Mouse (Mus musculus): ENCODE measurements around the gene Stard10. TPM values are rescaled to one million over a fixed set of nuclear protein-coding genes. Genes with fewer than 3 reads are reported as not detected.

Stard10 gene
- polyA plus RNA-seq, 2 experiments, result 28.1 to 30.7 TPM

DNA sequence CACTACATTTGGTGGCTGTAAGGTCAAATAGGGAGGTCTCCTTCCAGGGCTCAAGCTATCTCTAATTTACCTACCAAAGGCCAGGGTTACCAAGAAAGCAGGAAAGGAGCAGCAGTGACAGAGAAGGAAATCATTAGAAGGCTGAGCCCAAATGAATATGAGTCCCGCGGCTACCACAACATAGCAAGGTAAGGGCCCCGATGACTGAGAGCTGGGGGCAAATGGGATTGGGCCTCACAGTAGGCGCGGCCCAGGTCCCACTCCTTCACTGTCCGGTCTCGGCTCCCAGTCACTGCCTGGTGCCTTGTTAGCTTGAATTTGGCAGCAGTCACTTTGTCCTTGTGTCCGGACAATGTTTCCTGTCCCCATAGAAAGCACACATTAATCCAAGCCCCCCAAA lies 25.2 kb upstream of the Stard10 start:
- no peak for ATAC-seq (ENCODE audit: low FRiP score, low read depth)
- no peak for DNase-seq (ENCODE audit: low spot score)
- WGBS, result 89% methylated on average over 8 of the region's 8 CpGs
- Histone ChIP-seq H3K4me2 (replicated peaks; ENCODE audit: low read depth, low read length, severe bottlenecking) (no peak overlapping the region), H3K36me3 (ENCODE audit: control insufficient read depth, insufficient read depth, low read length) (peaks cover 41% of the 10 kb centered on the region), H3K9ac (ENCODE audit: low read depth, low read length, severe bottlenecking) (no peak overlapping the region), H3K9me3 (ENCODE audit: control insufficient read depth, low read length) (no peaks in the 10 kb centered on the region), H3K27ac (replicated peaks; ENCODE audit: low read depth, low read length) (no peak overlapping the region), H3K4me3 (replicated peaks; ENCODE audit: low read length) (no peak overlapping the region), H3K4me1 (ENCODE audit: control insufficient read depth, insufficient read depth, low read length) (peaks cover 12% of the 10 kb centered on the region), H3K27me3 (ENCODE audit: control insufficient read depth, insufficient read depth, low read length) (no peaks in the 10 kb centered on the region)
- no peak for TF ChIP-seq POLR2A (IDR thresholded peaks at IDR 0.05; ENCODE audit: borderline replicate concordance, extremely low read depth, insufficient read depth, insufficient read length)

DNA sequence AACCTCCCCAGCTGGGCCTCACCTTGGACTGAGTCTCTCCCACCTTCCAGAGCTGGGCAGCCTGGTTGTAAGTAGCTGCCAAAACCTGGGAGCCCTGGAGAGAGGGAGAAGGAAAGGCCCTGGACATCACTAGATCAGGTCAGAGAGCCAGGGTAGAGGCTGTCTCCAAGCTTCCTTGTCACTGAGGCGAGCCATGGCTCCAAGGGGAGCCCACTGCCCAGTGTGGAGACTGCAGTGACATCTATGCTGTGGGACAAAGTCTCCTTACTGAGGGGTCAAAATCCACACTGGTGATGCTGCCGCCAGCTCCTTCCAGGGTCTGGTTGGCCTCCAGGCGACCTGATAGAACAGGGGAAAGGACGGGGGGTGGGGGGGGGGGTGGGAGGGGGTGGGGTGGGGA lies 24.8 kb upstream of the Stard10 start:
- DNase-seq (ENCODE audit: low spot score), result no peak
- no peak for TF ChIP-seq POLR2A (IDR thresholded peaks at IDR 0.05; ENCODE audit: borderline replicate concordance, extremely low read depth, insufficient read depth, insufficient read length)
- Histone ChIP-seq H3K27ac (replicated peaks; ENCODE audit: low read depth, low read length) (no peak overlapping the region), H3K4me1 (ENCODE audit: control insufficient read depth, insufficient read depth, low read length) (peaks cover 12% of the 10 kb centered on the region), H3K9me3 (ENCODE audit: control insufficient read depth, low read length) (no peaks in the 10 kb centered on the region), H3K9ac (ENCODE audit: low read depth, low read length, severe bottlenecking) (no peak overlapping the region), H3K36me3 (ENCODE audit: control insufficient read depth, insufficient read depth, low read length) (peaks cover 38% of the 10 kb centered on the region), H3K4me3 (replicated peaks; ENCODE audit: low read length) (no peak overlapping the region), H3K4me2 (replicated peaks; ENCODE audit: low read depth, low read length, severe bottlenecking) (no peak overlapping the region), H3K27me3 (ENCODE audit: control insufficient read depth, insufficient read depth, low read length) (no peaks in the 10 kb centered on the region)
- WGBS, result 90% methylated on average over 2 of the region's 4 CpGs
- no peak for ATAC-seq (ENCODE audit: low FRiP score, low read depth)

DNA sequence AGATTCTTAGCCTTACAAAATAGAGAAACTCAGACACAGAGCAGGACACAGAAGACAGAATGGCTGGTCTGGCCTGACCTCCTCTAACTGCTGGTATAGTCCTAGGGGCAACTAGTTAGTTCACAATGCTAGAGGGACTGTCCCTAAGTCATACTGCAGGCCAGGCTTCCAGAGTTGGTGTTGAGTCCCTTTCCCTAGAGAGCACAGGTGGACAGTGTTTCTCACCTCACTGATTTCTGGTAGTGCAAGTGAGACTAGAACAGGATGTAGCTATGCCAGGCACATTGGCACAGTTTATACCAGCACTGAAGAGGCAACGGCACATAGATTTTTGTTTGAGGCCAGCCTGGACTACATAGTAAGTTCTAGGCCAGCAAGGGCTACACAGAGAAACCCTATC lies 24.2 kb upstream of the Stard10 start:
- Histone ChIP-seq H3K4me1 (ENCODE audit: control insufficient read depth, insufficient read depth, low read length) (peaks cover 9% of the 10 kb centered on the region; the same call in 1 of the 2 replicates), H3K9me3 (ENCODE audit: control insufficient read depth, low read length) (no peaks in the 10 kb centered on the region), H3K9ac (ENCODE audit: low read depth, low read length, severe bottlenecking) (no peak overlapping the region), H3K27ac (replicated peaks; ENCODE audit: low read depth, low read length) (no peak overlapping the region), H3K4me3 (replicated peaks; ENCODE audit: low read length) (no peak overlapping the region), H3K27me3 (ENCODE audit: control insufficient read depth, insufficient read depth, low read length) (no peaks in the 10 kb centered on the region), H3K36me3 (ENCODE audit: control insufficient read depth, insufficient read depth, low read length) (peaks cover 36% of the 10 kb centered on the region), H3K4me2 (replicated peaks; ENCODE audit: low read depth, low read length, severe bottlenecking) (no peak overlapping the region)
- ATAC-seq (ENCODE audit: low FRiP score, low read depth) (no peak), DNase-seq (ENCODE audit: low spot score) (no peak)
- WGBS, result 94% methylated on average over 1 of the region's 1 CpGs
- TF ChIP-seq POLR2A (IDR thresholded peaks at IDR 0.05; ENCODE audit: borderline replicate concordance, extremely low read depth, insufficient read depth, insufficient read length), result no peak

DNA sequence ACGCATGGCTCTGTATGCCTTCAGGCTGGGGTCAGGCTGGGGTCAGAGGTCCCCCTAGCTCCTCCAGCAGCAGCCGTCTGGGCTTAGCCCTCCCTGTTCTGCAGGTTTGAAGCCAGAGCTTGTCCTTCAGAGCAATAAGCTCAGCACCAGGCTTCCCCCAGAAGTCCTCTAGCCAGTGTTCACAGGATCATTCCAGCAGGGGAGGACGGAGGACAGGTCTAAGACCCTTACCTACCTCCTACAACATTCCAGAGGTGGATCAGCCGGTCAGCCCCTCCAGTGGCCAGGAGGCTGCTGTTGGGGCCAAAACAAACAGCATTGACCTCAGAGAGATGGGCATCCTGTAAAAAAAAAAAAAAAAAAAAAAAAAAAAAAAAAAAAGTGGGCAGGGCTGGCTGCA lies 23.7 kb upstream of the Stard10 start:
- Histone ChIP-seq H3K4me3 (replicated peaks; ENCODE audit: low read length) (no peak overlapping the region), H3K4me1 (ENCODE audit: control insufficient read depth, insufficient read depth, low read length) (peaks cover 9% of the 10 kb centered on the region; the same call in 1 of the 2 replicates), H3K9me3 (ENCODE audit: control insufficient read depth, low read length) (no peaks in the 10 kb centered on the region), H3K27ac (replicated peaks; ENCODE audit: low read depth, low read length) (no peak overlapping the region), H3K4me2 (replicated peaks; ENCODE audit: low read depth, low read length, severe bottlenecking) (no peak overlapping the region), H3K9ac (ENCODE audit: low read depth, low read length, severe bottlenecking) (no peak overlapping the region), H3K36me3 (ENCODE audit: control insufficient read depth, insufficient read depth, low read length) (peaks cover 32% of the 10 kb centered on the region), H3K27me3 (ENCODE audit: control insufficient read depth, insufficient read depth, low read length) (no peaks in the 10 kb centered on the region)
- 56% methylated on average over 4 of the region's 4 CpGs for WGBS
- DNase-seq (ENCODE audit: low spot score), result no peak
- ATAC-seq (ENCODE audit: low FRiP score, low read depth), result no peak
- TF ChIP-seq POLR2A (IDR thresholded peaks at IDR 0.05; ENCODE audit: borderline replicate concordance, extremely low read depth, insufficient read depth, insufficient read length), result no peak

GRCm38 (mm10) chr7:101293611-101294010 lies 23.3 kb upstream of the Stard10 start:
- Histone ChIP-seq H3K4me3 (replicated peaks; ENCODE audit: low read length) (no peak overlapping the region), H3K27me3 (ENCODE audit: control insufficient read depth, insufficient read depth, low read length) (no peaks in the 10 kb centered on the region), H3K36me3 (ENCODE audit: control insufficient read depth, insufficient read depth, low read length) (peaks cover 31% of the 10 kb centered on the region), H3K9me3 (ENCODE audit: control insufficient read depth, low read length) (no peaks in the 10 kb centered on the region), H3K9ac (ENCODE audit: low read depth, low read length, severe bottlenecking) (no peak overlapping the region), H3K4me1 (ENCODE audit: control insufficient read depth, insufficient read depth, low read length) (peaks cover 9% of the 10 kb centered on the region; the same call in 1 of the 2 replicates), H3K27ac (replicated peaks; ENCODE audit: low read depth, low read length) (no peak overlapping the region), H3K4me2 (replicated peaks; ENCODE audit: low read depth, low read length, severe bottlenecking) (no peak overlapping the region)
- TF ChIP-seq POLR2A (IDR thresholded peaks at IDR 0.05; ENCODE audit: borderline replicate concordance, extremely low read depth, insufficient read depth, insufficient read length), result no peak
- DNase-seq (ENCODE audit: low spot score) (no peak), ATAC-seq (ENCODE audit: low FRiP score, low read depth) (no peak)
- WGBS, result 53% methylated on average over 4 of the region's 4 CpGs

- Histone ChIP-seq H3K4me1 (ENCODE audit: control insufficient read depth, insufficient read depth, low read length) (peaks cover 9% of the 10 kb centered on the region; the same call in 1 of the 2 replicates), H3K9me3 (ENCODE audit: control insufficient read depth, low read length) (no peaks in the 10 kb centered on the region), H3K27ac (replicated peaks; ENCODE audit: low read depth, low read length) (no peak overlapping the region), H3K9ac (ENCODE audit: low read depth, low read length, severe bottlenecking) (no peak overlapping the region), H3K4me2 (replicated peaks; ENCODE audit: low read depth, low read length, severe bottlenecking) (no peak overlapping the region), H3K27me3 (ENCODE audit: control insufficient read depth, insufficient read depth, low read length) (no peaks in the 10 kb centered on the region), H3K36me3 (ENCODE audit: control insufficient read depth, insufficient read depth, low read length) (peaks cover 16% of the 10 kb centered on the region), H3K4me3 (replicated peaks; ENCODE audit: low read length) (no peak overlapping the region)
- DNase-seq (ENCODE audit: low spot score) (no peak), ATAC-seq (ENCODE audit: low FRiP score, low read depth) (no peak)
- whole genome bisulfite sequencing, result 60% methylated on average over 1 of the region's 1 CpGs
- no peak for TF ChIP-seq POLR2A (IDR thresholded peaks at IDR 0.05; ENCODE audit: borderline replicate concordance, extremely low read depth, insufficient read depth, insufficient read length)
Observed at GRCm38 (mm10) chr7:101295438-101295837, 21.4 kb upstream of the Stard10 start.
